Comparison of ENCODE assay signal across 9 mouse cellular contexts in genomic region chr14:21119653-21120313, GRCm38 (mm10).
"Had no signal": no experiment of that assay in that cellular context is flagged by ENCODE, and none has a peak within 500 bp of the region (broad histone marks: within the 10 kb centered on the region; RNA-seq: fewer than 3 reads in every experiment).

No protein-coding gene starts in this region.

- H3K9me3 ChIP-seq: limb, embryonic 10.5 days; liver, embryonic 13.5 days; lung, embryonic 15.5 days; midbrain, embryonic 12.5 days; neural tube, embryonic 13.5 days had no signal

- ATAC-seq: liver, postnatal 0 days; midbrain, embryonic 16.5 days had no signal

- H3K27me3 ChIP-seq: liver, embryonic 13.5 days; lung, embryonic 15.5 days; midbrain, embryonic 12.5 days; neural tube, embryonic 13.5 days had no signal

- H3K9ac ChIP-seq: liver, embryonic 13.5 days; liver, postnatal 0 days; lung, embryonic 15.5 days; midbrain, embryonic 12.5 days; neural tube, embryonic 13.5 days had no signal

- H3K4me2 ChIP-seq: liver, embryonic 13.5 days; lung, embryonic 15.5 days; midbrain, embryonic 12.5 days; neural tube, embryonic 13.5 days had no signal

- DNase-seq: liver, embryonic 13.5 days; thymus, adult 18-20 months had no signal

- H3K27ac ChIP-seq: left cerebral cortex, adult 2 months; limb, embryonic 10.5 days; liver, embryonic 13.5 days; lung, embryonic 15.5 days; midbrain, embryonic 12.5 days; neural tube, embryonic 13.5 days had no signal

- H3K36me3 ChIP-seq: lung, embryonic 15.5 days; midbrain, embryonic 12.5 days; neural tube, embryonic 13.5 days had no signal

- H3K4me3 ChIP-seq: left cerebral cortex, adult 2 months; limb, embryonic 10.5 days; liver, embryonic 13.5 days; lung, embryonic 15.5 days; midbrain, embryonic 12.5 days; neural tube, embryonic 13.5 days had no signal

- H3K4me1 ChIP-seq: limb, embryonic 10.5 days; lung, embryonic 15.5 days; midbrain, embryonic 12.5 days; neural tube, embryonic 13.5 days had no signal
